Mouse (Mus musculus): ENCODE data around the gene Rab6b. TPM values are rescaled to one million over a fixed set of nuclear protein-coding genes. Genes with fewer than 3 reads are reported as not detected.

The Rab6b gene
- total and polyA plus RNA-seq, 3 experiments = 0.04 to 0.19 TPM; not detected in 1

DNA sequence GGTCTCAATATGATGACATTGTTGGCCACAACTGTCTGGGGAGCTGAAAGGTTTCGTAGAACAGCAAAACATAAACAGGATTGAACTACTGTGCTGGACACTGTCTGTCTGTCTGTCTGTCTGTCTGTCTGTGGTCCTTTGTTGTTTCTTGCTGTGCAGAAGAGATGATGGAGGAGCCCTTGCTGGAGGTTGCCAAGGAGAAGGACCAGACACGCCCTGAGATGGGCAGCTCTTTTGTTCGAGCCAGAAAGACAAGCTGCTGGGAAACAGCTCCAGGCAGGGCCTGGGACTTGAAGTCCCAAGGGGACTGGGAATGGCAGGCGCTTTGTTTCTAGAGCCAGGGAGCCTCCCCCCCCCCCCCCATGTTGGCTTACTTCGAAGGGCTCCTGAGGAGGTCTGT is 5.9 kb downstream of the Rab6b start (continued):
- no peak for TF ChIP-seq MXI1 (IDR thresholded peaks at IDR 0.05; ENCODE audit: low read depth, low read length)

DNA sequence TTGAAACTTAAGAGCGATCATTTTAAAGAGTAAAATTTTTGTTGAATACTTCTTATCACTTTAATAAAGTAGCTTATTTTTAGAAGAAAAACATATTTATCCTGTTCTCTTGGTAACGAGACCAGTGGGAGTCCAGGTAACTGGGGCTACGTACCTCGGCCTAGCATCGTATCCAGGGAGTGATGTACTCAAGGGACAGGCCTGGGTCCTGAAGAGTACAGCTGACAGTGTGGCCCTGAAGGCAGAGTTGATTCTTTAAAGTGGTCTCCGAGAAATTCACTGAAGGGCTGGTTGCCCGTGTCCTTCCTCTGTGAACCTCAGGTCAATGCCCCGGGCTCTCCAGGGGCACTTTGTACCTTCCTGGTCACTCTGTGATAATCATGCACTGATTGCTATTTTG is 6.4 kb downstream of the Rab6b start:
- peaks cover 11% of the 10 kb centered on the region for H3K27me3 ChIP-seq (replicated peaks)
- no peak overlapping the region for H3K4me3 ChIP-seq (replicated peaks in 1 of 3; ENCODE audit: low read depth in 2 of 3, low read length in 2 of 3, poor library complexity in 1 of 3)
- in situ Hi-C loops (cut with MboI; ENCODE audit: low pct_ligation_motif_present, low pct_unique_long_range_greater_than_20kb, low sequenced_read_pairs) (no loop called here), dilution Hi-C loops (cut with MboI; ENCODE audit: extremely low pct_ligation_motif_present, extremely low pct_unique_long_range_greater_than_20kb, low sequenced_read_pairs) (no loop called here)
- no peak overlapping the region for H3K27ac ChIP-seq (ENCODE audit: insufficient read depth, low read depth)
- no peaks in the 10 kb centered on the region for H3K9me3 ChIP-seq (replicated peaks; ENCODE audit: low read length)
- H3K9ac ChIP-seq (ENCODE audit: insufficient read depth, low read depth) = no peak overlapping the region
- no peaks in the 10 kb centered on the region for H3K36me3 ChIP-seq (replicated peaks in 1 of 2; ENCODE audit: control insufficient read depth in 1 of 2, insufficient read depth in 1 of 2, low read length in 1 of 2)
- H3K79me2 ChIP-seq (replicated peaks; ENCODE audit: control insufficient read depth, extremely low read depth, insufficient read depth, poor library complexity, severe bottlenecking) = no peaks in the 10 kb centered on the region
- DNase-seq (ENCODE audit: extremely low read depth) = no peak
- peaks cover 0 to 2% of the 10 kb centered on the region in 2 experiments; a peak in 1 of 4 replicates for H3K4me1 ChIP-seq (ENCODE audit: control insufficient read depth in 1 of 2, insufficient read depth in 2 of 2)
- no peak for TF ChIP-seq UBTF (IDR thresholded peaks at IDR 0.05; ENCODE audit: low read depth, low read length)
- no peak for TF ChIP-seq MYC (IDR thresholded peaks at IDR 0.05; ENCODE audit: low read depth, low read length)
- TF ChIP-seq RAD21 (IDR thresholded peaks at IDR 0.05; ENCODE audit: low read depth, low read length) = no peak
- no peak for TF ChIP-seq SMC3 (IDR thresholded peaks at IDR 0.05; ENCODE audit: low read depth, low read length)
- TF ChIP-seq SIN3A (IDR thresholded peaks at IDR 0.05; ENCODE audit: low read length) = no peak
- TF ChIP-seq HCFC1 (IDR thresholded peaks at IDR 0.05; ENCODE audit: low read depth, low read length) = no peak
- TF ChIP-seq CHD1 (IDR thresholded peaks at IDR 0.05; ENCODE audit: low read depth, low read length) = no peak
- no peak for TF ChIP-seq NELFE (IDR thresholded peaks at IDR 0.05; ENCODE audit: low read depth, low read length)
- TF ChIP-seq TCF12 (IDR thresholded peaks at IDR 0.05; ENCODE audit: low read depth, low read length) = no peak
- TF ChIP-seq IRF4 (IDR thresholded peaks at IDR 0.05; ENCODE audit: low read depth, low read length) = no peak
- TF ChIP-seq JUND (conservative IDR thresholded peaks at IDR 0.05; ENCODE audit: low read depth, low read length) = no peak
- no peak for TF ChIP-seq MEF2A (IDR thresholded peaks at IDR 0.05; ENCODE audit: borderline replicate concordance, low read depth, low read length)
- no peak for TF ChIP-seq KAT2A (IDR thresholded peaks at IDR 0.05; ENCODE audit: insufficient replicate concordance, low read length)
- TF ChIP-seq GABPA (IDR thresholded peaks at IDR 0.05; ENCODE audit: insufficient replicate concordance, low read depth, low read length) = no peak
- TF ChIP-seq TBP (conservative IDR thresholded peaks at IDR 0.05; ENCODE audit: low read depth, low read length) = no peak
- no peak overlapping the region for H3K4me2 ChIP-seq (ENCODE audit: insufficient read depth, low read depth, poor library complexity, severe bottlenecking)

DNA sequence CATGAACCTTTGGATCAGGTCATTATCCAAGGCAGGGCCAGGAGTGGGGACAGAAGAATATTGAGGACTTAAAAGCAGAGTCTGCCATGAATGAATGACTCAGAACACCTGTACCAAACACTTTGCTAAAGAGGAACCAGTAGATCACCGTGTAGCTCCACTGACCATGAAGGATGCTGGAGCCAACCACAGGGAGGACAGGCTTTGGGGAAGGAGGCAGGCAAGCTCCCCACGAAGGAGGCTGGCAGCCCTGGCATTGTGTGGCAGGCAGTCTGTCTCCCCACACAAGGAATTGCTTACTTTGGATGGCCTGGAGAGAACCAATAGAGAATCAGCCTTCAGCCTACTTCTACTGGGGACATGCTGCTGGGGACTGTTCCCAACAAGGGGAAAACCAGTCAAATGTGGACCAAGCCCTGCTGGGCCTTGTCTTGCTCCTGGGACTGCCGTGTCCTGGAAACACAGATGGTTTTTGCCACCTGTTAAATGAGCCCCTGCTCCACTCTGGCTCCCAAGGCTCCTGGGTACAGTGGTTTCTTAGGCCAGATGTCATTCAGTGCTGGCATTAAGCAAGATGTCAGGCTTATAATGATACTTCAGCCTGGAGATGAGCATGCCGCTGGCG is 7.2 kb downstream of the Rab6b start:
- Histone ChIP-seq H3K27ac (ENCODE audit: insufficient read depth, low read depth) (no peak overlapping the region), H3K9me3 (replicated peaks; ENCODE audit: low read length) (no peaks in the 10 kb centered on the region), H3K9ac (ENCODE audit: insufficient read depth, low read depth) (no peak overlapping the region), H3K79me2 (replicated peaks; ENCODE audit: control insufficient read depth, extremely low read depth, insufficient read depth, poor library complexity, severe bottlenecking) (no peaks in the 10 kb centered on the region), H3K4me1 (ENCODE audit: control insufficient read depth in 1 of 2, insufficient read depth in 2 of 2) (peaks cover 0 to 2% of the 10 kb centered on the region in 2 experiments; a peak in 1 of 4 replicates), H3K4me3 (replicated peaks in 1 of 3; ENCODE audit: low read depth in 2 of 3, low read length in 2 of 3, poor library complexity in 1 of 3) (no peak overlapping the region), H3K36me3 (replicated peaks in 1 of 2; ENCODE audit: control insufficient read depth in 1 of 2, insufficient read depth in 1 of 2, low read length in 1 of 2) (no peaks in the 10 kb centered on the region), H3K4me2 (ENCODE audit: insufficient read depth, low read depth, poor library complexity, severe bottlenecking) (no peak overlapping the region), H3K27me3 (replicated peaks) (peaks cover 9% of the 10 kb centered on the region)
- no peak for DNase-seq (ENCODE audit: extremely low read depth)
- in situ Hi-C loops (cut with MboI; ENCODE audit: low pct_ligation_motif_present, low pct_unique_long_range_greater_than_20kb, low sequenced_read_pairs) (no loop called here), dilution Hi-C loops (cut with MboI; ENCODE audit: extremely low pct_ligation_motif_present, extremely low pct_unique_long_range_greater_than_20kb, low sequenced_read_pairs) (no loop called here)
- no peak for TF ChIP-seq CHD2 (IDR thresholded peaks at IDR 0.05; ENCODE audit: low read length)
- no peak for TF ChIP-seq SMC3 (IDR thresholded peaks at IDR 0.05; ENCODE audit: low read depth, low read length)
- TF ChIP-seq GABPA (IDR thresholded peaks at IDR 0.05; ENCODE audit: insufficient replicate concordance, low read depth, low read length) = no peak
- no peak for TF ChIP-seq BHLHE40 (IDR thresholded peaks at IDR 0.05; ENCODE audit: low read depth, low read length)
- no peak for TF ChIP-seq CHD1 (IDR thresholded peaks at IDR 0.05; ENCODE audit: low read depth, low read length)
- TF ChIP-seq POLR2AphosphoS2 (IDR thresholded peaks at IDR 0.05; ENCODE audit: low read depth, low read length) = no peak
- no peak for TF ChIP-seq UBTF (IDR thresholded peaks at IDR 0.05; ENCODE audit: low read depth, low read length)
- no peak for TF ChIP-seq TCF12 (IDR thresholded peaks at IDR 0.05; ENCODE audit: low read depth, low read length)
- TF ChIP-seq NRF1 (IDR thresholded peaks at IDR 0.05; ENCODE audit: low read depth, low read length) = no peak
- TF ChIP-seq E2F4 (IDR thresholded peaks at IDR 0.05; ENCODE audit: insufficient replicate concordance, low read depth, low read length) = no peak
- TF ChIP-seq ZMIZ1 (IDR thresholded peaks at IDR 0.05; ENCODE audit: low read depth, low read length) = no peak
- no peak for TF ChIP-seq HCFC1 (IDR thresholded peaks at IDR 0.05; ENCODE audit: low read depth, low read length)
- TF ChIP-seq TBP (conservative IDR thresholded peaks at IDR 0.05; ENCODE audit: low read depth, low read length) = no peak
- no peak for TF ChIP-seq USF2 (conservative IDR thresholded peaks at IDR 0.05; ENCODE audit: low read depth, low read length)
- TF ChIP-seq MEF2A (IDR thresholded peaks at IDR 0.05; ENCODE audit: borderline replicate concordance, low read depth, low read length) = no peak
- no peak for TF ChIP-seq CTCF (conservative IDR thresholded peaks at IDR 0.05 in 1 of 2, IDR thresholded peaks at IDR 0.05 in 1 of 2; ENCODE audit: low read depth in 2 of 2, low read length in 2 of 2)

Measured in CH12.LX (cell line).